Mouse (Mus musculus) liver, adult 2 months (tissue): Measurements from ENCODE around the gene Gtf3c2. TPM values are rescaled to one million over a fixed set of nuclear protein-coding genes. Genes with fewer than 3 reads are reported as not detected.
A peak's percentile ranks its signal among the peaks of the same experiment; 100 is the strongest.

Experiments used
- DNase-seq: peaks from one replicate; pipeline ENCODE4 v3.0.0-alpha.2; 2011; ENCODE audit warnings: low read depth, low spot score; ENCODE audit errors: extremely low read depth
- H3K27ac ChIP-seq: fragments of 200-500 bp; replicated peaks from 2 replicates; pipeline ENCODE4 v1.5.1; 2012; ENCODE audit warnings: low read depth, mild to moderate bottlenecking, control low read depth, inconsistent platforms, low read length; ENCODE audit not compliant: insufficient read depth
- H3K27me3 ChIP-seq: fragments of 200-500 bp; 2 replicates; pipeline ENCODE4 v1.6.1; 2012; ENCODE audit warnings: mild to moderate bottlenecking, moderate library complexity, low read length, inconsistent platforms; ENCODE audit not compliant: control insufficient read depth, insufficient read depth
- H3K36me3 ChIP-seq: fragments of 200-500 bp; 2 replicates; pipeline ENCODE4 v1.6.1; 2012; ENCODE audit warnings: low read length, inconsistent platforms; ENCODE audit not compliant: control insufficient read depth, insufficient read depth
- H3K4me1 ChIP-seq: fragments of 200-500 bp; 2 replicates; pipeline ENCODE4 v1.6.1; 2011; ENCODE audit warnings: low read length; ENCODE audit not compliant: control insufficient read depth, insufficient read depth
- H3K4me3 ChIP-seq: fragments of 200-500 bp; 2 replicates; pipeline ENCODE4 v1.5.1; 2011; ENCODE audit warnings: low read depth, mild to moderate bottlenecking, control low read depth, low read length, moderate library complexity; ENCODE audit not compliant: insufficient read depth
- H3K79me2 ChIP-seq: fragments of 200-500 bp; 2 replicates; pipeline ENCODE4 v1.6.1; 2012; ENCODE audit warnings: inconsistent platforms, mild to moderate bottlenecking, low read length, moderate library complexity; ENCODE audit not compliant: control insufficient read depth, insufficient read depth
- H3K9ac ChIP-seq: fragments of 200-500 bp; 2 replicates; pipeline ENCODE4 v1.6.1; 2012; ENCODE audit warnings: low read depth, mild to moderate bottlenecking, control low read depth, inconsistent platforms, low read length
- CTCF ChIP-seq: fragments of 200-500 bp; IDR thresholded peaks from 2 replicates; pipeline ENCODE4 v1.5.1; 2011; ENCODE audit warnings: low read depth, low read length, control low read depth
- POLR2A ChIP-seq: fragments of 200-500 bp; IDR thresholded peaks from 2 replicates; pipeline ENCODE4 v1.6.1; 2011; ENCODE audit warnings: low read length, control low read depth; ENCODE audit not compliant: insufficient read depth; ENCODE audit errors: extremely low read depth
- WGBS: fragments of 180-500 bp; shearing (Covaris S2); methylation state at CpG from one replicate; pipeline ENCODE4 v1.1.7; 2018; 5-methylcytosine and 5-hydroxymethylcytosine counted together
- polyA plus RNA-seq: library from polyadenylated mRNA; depleted of rRNA; stranded (reverse); fragments of >200 nt; gene quantifications from 2 replicates; pipeline ENCODE4 v1.2.3, GENCODE M21; 2012
- total RNA-seq: library from RNA; depleted of rRNA; stranded (reverse); fragments of >200 nt; gene quantifications from 2 replicates; pipeline ENCODE4 v1.2.3, GENCODE M21; 2014

Gtf3c2 gene
- total and polyA plus RNA-seq, 2 experiments, result 10.9 to 33.0 TPM

DNA sequence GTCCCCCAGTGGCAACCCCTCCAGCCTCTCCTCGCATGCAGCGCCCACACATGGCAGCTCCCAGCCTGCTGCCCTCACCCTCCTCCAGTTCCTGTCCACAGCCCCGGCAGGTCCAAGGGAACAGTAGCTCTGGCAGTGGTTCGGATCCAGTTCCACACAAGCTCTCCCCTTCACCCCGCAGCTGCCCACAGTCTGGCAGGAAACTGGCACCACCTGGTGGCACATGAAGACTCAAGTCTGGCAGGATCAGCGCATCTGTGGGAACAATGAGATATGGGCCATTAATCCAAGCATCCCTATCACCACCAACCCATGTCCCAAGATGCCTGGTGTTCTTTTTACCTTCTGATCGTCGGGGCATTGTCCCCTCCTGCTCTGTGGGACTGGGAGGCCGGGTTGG lies 19.9 kb upstream of the Gtf3c2 start:
- H3K4me1 ChIP-seq, result peaks cover 4% of the 10 kb centered on the region
- no peak for DNase-seq
- H3K27me3 ChIP-seq, result no peaks in the 10 kb centered on the region
- H3K36me3 ChIP-seq, result peaks cover 41% of the 10 kb centered on the region
- H3K79me2 ChIP-seq, result peaks cover 7% of the 10 kb centered on the region
- no peak overlapping the region for H3K9ac ChIP-seq
- TF ChIP-seq CTCF, result peak; percentile 25; the same call in 1 of the 2 replicates
- TF ChIP-seq POLR2A, result no peak
- H3K27ac ChIP-seq, result no peak overlapping the region
- 75% methylated on average over 9 of the region's 9 CpGs for WGBS
- no peak overlapping the region for H3K4me3 ChIP-seq

DNA sequence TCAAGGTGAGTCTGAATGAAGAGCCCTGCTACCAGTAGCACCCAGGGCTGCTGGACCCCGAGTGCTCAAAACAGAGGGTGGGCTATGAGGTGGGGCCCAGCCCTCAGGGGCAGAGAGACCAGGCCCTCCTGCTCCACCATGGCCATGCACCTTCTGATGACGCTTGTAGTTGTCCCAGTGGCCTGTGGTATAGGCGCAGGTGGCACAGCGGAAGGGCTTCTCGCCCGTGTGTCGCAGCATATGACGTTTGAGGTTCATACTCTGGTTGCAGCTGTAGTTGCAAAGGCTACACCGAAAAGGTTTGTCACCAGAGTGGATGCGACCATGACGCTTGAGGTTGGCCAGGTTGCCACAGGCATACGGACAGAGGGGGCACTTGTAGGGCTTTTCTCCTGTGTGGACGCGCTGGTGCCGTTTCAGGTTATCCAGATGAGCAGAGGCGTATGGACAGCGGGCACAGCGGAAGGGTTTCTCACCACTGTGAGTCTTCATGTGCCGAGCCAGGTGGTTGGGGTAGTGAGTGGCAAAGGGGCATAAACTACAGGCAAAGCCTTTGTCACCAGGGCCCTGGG lies 19.5 kb upstream of the Gtf3c2 start:
- H3K4me3 ChIP-seq, result no peak overlapping the region
- no peaks in the 10 kb centered on the region for H3K27me3 ChIP-seq
- peaks cover 40% of the 10 kb centered on the region for H3K36me3 ChIP-seq
- H3K27ac ChIP-seq, result no peak overlapping the region
- H3K79me2 ChIP-seq, result peaks cover 7% of the 10 kb centered on the region
- H3K4me1 ChIP-seq, result peaks cover 4% of the 10 kb centered on the region
- no peak for TF ChIP-seq POLR2A
- no peak for TF ChIP-seq CTCF
- H3K9ac ChIP-seq, result no peak overlapping the region
- 95% methylated on average over 19 of the region's 19 CpGs for WGBS
- no peak for DNase-seq

DNA sequence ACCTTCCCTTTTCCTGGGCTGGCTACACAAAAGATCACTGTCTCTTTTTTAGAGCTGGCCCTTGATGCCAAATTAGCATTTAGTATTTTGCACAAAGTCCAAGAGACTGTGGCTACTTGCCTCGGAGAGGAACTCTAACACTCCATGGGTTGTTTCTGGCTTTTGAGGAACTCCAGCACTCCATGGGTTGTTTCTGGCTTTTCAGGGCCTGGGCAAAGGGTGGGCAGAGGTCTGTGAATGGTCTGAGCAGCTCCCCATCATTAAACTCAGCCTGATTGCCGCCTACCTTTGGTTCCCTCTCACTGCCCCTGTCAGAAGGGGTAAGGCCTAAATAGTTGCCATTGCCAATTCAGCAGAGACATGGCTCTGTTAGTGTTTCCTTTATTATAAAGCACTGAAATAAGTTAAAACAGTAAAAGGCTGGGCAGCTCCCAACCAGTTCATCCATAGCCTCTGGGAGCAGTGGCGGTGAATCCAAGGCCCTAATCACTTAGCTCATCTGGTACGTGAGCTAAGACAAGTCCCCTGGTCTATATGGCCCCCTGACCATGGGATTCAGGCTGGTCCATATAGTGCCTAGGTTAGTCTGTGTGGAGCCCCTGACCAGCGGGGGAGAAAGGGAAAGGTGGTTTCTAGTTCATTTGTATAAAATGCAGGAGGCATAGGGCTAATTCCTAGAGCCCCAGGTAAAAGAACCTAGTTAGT lies 18.8 kb upstream of the Gtf3c2 start:
- H3K27me3 ChIP-seq, result no peaks in the 10 kb centered on the region
- peaks cover 4% of the 10 kb centered on the region for H3K4me1 ChIP-seq
- no peak overlapping the region for H3K9ac ChIP-seq
- TF ChIP-seq POLR2A, result no peak
- H3K79me2 ChIP-seq, result peaks cover 7% of the 10 kb centered on the region
- DNase-seq, result no peak
- no peak overlapping the region for H3K27ac ChIP-seq
- peaks cover 38% of the 10 kb centered on the region for H3K36me3 ChIP-seq
- WGBS, result 82% methylated on average over 5 of the region's 5 CpGs
- H3K4me3 ChIP-seq, result no peak overlapping the region

DNA sequence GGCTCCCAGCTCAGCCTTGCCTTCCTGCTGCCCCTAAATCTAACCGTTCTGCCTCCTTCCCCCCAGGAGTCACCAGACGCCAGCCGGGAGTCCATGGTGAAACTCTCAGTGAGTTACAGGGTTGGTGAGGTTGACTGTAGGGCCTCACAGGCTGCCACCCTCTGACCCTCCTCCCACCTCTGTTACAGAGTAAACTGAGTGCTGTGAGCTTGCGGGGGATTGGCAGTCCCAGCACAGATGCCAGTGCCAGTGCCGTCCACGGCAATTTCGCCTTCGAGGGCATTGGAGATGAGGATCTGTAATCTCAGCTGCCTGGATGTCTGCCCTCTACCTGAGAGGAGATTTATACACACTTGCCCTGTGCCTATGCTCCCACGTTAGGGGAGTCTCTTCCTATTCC lies 18.2 kb upstream of the Gtf3c2 start:
- WGBS, result 77% methylated on average over 9 of the region's 9 CpGs
- TF ChIP-seq POLR2A (no peak), CTCF (no peak)
- no peaks in the 10 kb centered on the region for H3K27me3 ChIP-seq
- peaks cover 7% of the 10 kb centered on the region for H3K79me2 ChIP-seq
- no peak overlapping the region for H3K27ac ChIP-seq
- DNase-seq, result no peak
- H3K4me1 ChIP-seq, result peaks cover 4% of the 10 kb centered on the region
- H3K36me3 ChIP-seq, result peaks cover 34% of the 10 kb centered on the region
- H3K4me3 ChIP-seq, result no peak overlapping the region
- no peak overlapping the region for H3K9ac ChIP-seq

DNA sequence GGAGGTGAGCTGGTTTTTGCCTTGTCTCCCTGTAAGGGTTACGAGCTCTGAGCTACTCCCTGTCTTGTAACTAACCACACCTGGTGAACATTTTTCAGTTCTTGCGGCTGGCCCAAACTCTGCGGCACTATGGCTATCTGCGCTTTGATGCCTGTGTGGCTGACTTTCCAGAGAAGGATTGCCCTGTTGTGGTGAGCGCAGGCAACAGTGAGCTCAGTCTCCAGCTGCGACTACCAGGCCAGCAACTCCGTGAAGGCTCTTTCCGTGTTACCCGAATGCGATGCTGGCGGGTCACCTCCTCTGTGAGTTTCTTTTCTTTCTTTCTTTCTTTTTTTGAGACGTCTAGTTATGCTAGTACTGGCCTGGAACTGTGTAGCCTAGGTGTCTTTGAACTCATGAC lies 17.1 kb upstream of the Gtf3c2 start:
- Histone ChIP-seq H3K4me3 (no peak overlapping the region), H3K36me3 (peaks cover 33% of the 10 kb centered on the region), H3K27me3 (no peaks in the 10 kb centered on the region), H3K79me2 (peaks cover 7% of the 10 kb centered on the region), H3K4me1 (peaks cover 1% of the 10 kb centered on the region), H3K27ac (no peak overlapping the region), H3K9ac (no peak overlapping the region)
- WGBS, result 95% methylated on average over 12 of the region's 12 CpGs
- DNase-seq, result no peak
- no peak for TF ChIP-seq CTCF
- TF ChIP-seq POLR2A, result no peak

DNA sequence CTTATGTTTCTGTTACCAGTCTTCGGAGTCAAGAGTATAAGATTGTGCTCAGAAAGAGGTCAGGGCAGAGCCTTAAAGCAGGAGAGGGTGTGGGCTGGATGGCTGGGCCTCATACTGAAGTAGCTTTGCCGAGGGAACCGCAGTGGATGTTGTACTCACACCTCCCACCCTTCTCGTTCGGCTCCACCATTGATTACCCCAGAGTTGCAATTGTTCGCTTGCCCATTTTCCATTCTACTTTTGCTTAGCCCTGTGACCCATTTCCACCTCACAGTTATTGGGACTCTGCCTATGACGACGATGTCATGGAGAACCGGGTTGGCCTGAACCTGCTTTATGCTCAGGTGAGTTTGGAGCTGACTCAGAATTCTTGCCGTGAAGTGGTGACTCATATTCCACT lies 16.3 kb upstream of the Gtf3c2 start:
- H3K79me2 ChIP-seq, result peaks cover 10% of the 10 kb centered on the region
- DNase-seq, result no peak
- H3K4me1 ChIP-seq, result peaks cover 5% of the 10 kb centered on the region
- peaks cover 33% of the 10 kb centered on the region for H3K36me3 ChIP-seq
- H3K9ac ChIP-seq, result no peak overlapping the region
- TF ChIP-seq CTCF, result no peak
- no peak for TF ChIP-seq POLR2A
- H3K4me3 ChIP-seq, result no peak overlapping the region
- WGBS, result 89% methylated on average over 10 of the region's 10 CpGs
- H3K27ac ChIP-seq, result no peak overlapping the region
- no peaks in the 10 kb centered on the region for H3K27me3 ChIP-seq
